ENCODE assay signal across 13 mouse cellular contexts in the genomic region with DNA sequence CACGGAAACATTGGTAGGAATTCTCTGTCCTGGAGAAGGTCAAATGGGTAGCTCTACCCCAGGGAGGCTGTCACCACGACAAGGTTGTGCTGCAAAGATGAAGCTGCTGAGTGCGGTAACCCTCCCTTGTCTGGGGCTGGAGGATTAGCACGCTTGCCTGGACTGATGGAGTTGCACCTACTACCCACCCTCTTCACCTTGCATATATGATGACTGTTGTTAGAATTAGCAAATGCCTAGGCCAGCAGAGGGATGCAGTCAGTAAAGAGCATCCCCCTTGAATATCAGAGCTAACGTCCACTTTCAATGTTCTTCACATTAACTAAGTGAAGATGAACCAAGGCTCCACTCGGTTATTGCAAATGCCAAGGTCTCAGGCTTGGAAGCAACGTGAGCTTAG.
"Had no signal": no experiment of that assay in that cellular context is flagged by ENCODE, and none has a peak within 500 bp of the region (broad histone marks: within the 10 kb centered on the region; RNA-seq: fewer than 3 reads in every experiment).

No protein-coding gene starts in this region.

- DNase-seq: gastrocnemius, postnatal 14 days; gastrocnemius, postnatal 36 days; heart, adult 18-20 months; heart, postnatal 14 days; heart, postnatal 36 days; kidney, adult 11 months; kidney, adult 2 months; kidney, adult 9 months; kidney, postnatal 14 days; kidney, postnatal 36 days; layer of hippocampus, adult 9-11 months; layer of hippocampus, postnatal 36 days; left cerebral cortex, postnatal 4 days had no signal
